Mouse (Mus musculus) forebrain, embryonic 16.5 days (tissue): ENCODE results near the gene Ikzf1. TPM values are rescaled to one million over a fixed set of nuclear protein-coding genes. Genes with fewer than 3 reads are reported as not detected.

Experiments
- ATAC-seq: fragments of 200-750 bp; cut with Nextera tagmentation; 2 replicates; pipeline ENCODE4 v1.8.0; 2017; ENCODE audit warnings: mild to moderate bottlenecking, moderate library complexity
- H3K27ac ChIP-seq: fragments of 300-500 bp; sonication (generic); 2 replicates; pipeline ENCODE4 v1.5.1; 2014; ENCODE audit warnings: low read length, control low read depth
- H3K27me3 ChIP-seq: fragments of 300-500 bp; sonication (generic); replicated peaks from 2 replicates; pipeline ENCODE4 v1.6.1; 2014; ENCODE audit warnings: low read length; ENCODE audit not compliant: control insufficient read depth, insufficient read depth
- H3K36me3 ChIP-seq: fragments of 300-500 bp; sonication (generic); 2 replicates; pipeline ENCODE4 v1.6.1; 2014; ENCODE audit not compliant: control insufficient read depth, insufficient read depth
- H3K4me1 ChIP-seq: fragments of 300-500 bp; sonication (generic); replicated peaks from 2 replicates; pipeline ENCODE4 v1.6.1; 2014; ENCODE audit warnings: low read length; ENCODE audit not compliant: control insufficient read depth, insufficient read depth
- H3K4me2 ChIP-seq: fragments of 300-500 bp; sonication (generic); 2 replicates; pipeline ENCODE4 v1.6.1; 2014; ENCODE audit warnings: mild to moderate bottlenecking, low read length, control low read depth
- H3K4me3 ChIP-seq: fragments of 300-500 bp; sonication (generic); replicated peaks from 2 replicates; pipeline ENCODE4 v1.5.1; 2014; ENCODE audit warnings: mild to moderate bottlenecking, low read length, control low read depth
- H3K9ac ChIP-seq: fragments of 300-500 bp; sonication (generic); replicated peaks from 2 replicates; pipeline ENCODE4 v1.6.1; 2014; ENCODE audit warnings: low read depth, low read length, control low read depth
- H3K9me3 ChIP-seq: fragments of 300-500 bp; sonication (generic); 2 replicates; pipeline ENCODE4 v1.6.1; 2016; ENCODE audit warnings: low read length; ENCODE audit not compliant: control insufficient read depth
- WGBS: fragments of 180-500 bp; shearing (Covaris S2); extraction: QIAGEN DNeasy Blood & Tissue Kit; methylation state at CpG from one replicate; pipeline ENCODE4 v1.1.7; 2014; 5-methylcytosine and 5-hydroxymethylcytosine counted together
- polyA plus RNA-seq: library from polyadenylated mRNA; unstranded; fragments of >200 nt; fragmentation: Nextera tagmentation; extraction: Ambion mirVana; gene quantifications from 2 replicates; pipeline ENCODE4 v1.2.1, GENCODE M21; 2015

Ikzf1 gene
- polyA plus RNA-seq, 1 experiment from 2014 or later: 2.6 TPM

DNA sequence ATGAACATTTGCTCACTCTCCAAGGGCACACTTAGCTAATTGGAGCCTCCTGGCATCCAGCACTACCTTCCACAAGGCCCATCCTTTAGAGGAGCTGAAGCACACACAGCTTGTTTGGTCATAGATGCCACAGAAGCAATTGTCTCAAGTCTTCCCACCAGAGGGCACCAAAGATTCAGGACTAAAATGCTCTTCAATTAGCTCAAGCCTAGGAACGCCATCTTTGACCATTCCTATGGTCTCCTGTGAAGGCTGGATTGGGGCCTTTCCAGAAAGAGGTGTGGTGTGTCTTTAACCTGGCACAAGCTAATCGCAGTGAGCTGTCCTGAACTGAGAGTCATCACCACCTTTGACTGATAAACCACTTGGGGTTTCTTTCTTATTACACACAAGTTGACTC is 135.4 kb downstream of the Ikzf1 start:
- Histone ChIP-seq H3K27ac (no peak overlapping the region), H3K4me2 (no peak overlapping the region), H3K27me3 (no peaks in the 10 kb centered on the region), H3K4me3 (no peak overlapping the region), H3K36me3 (no peaks in the 10 kb centered on the region), H3K9me3 (no peaks in the 10 kb centered on the region), H3K4me1 (peaks cover 22% of the 10 kb centered on the region), H3K9ac (no peak overlapping the region)
- ATAC-seq: peak; percentile 53
- WGBS: 2% methylated on average over 2 of the region's 2 CpGs

DNA sequence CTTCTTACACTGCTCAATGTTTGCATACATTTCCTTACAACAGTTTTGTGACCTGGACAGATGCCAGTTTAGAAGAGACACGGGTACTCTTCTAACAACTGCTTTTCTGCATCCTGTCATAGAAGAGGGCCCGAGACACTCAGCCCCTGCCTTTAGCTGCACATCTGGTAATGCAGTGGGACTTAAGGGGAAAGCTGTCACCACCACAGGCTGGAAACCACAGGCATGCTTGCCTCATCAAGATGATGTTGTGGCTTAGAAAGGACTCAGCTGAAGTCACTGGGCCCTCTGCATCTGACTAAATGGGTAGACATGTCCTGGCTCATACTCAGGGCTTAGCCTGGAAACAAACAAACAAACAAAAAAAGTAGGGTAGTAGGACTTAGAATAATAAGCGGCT is 135.9 kb downstream of the Ikzf1 start:
- no peak overlapping the region for H3K4me2 ChIP-seq
- peaks cover 24% of the 10 kb centered on the region for H3K4me1 ChIP-seq
- 63% methylated on average over 3 of the region's 3 CpGs for WGBS
- H3K36me3 ChIP-seq: no peaks in the 10 kb centered on the region
- H3K27ac ChIP-seq: no peak overlapping the region
- H3K9ac ChIP-seq: no peak overlapping the region
- no peaks in the 10 kb centered on the region for H3K27me3 ChIP-seq
- no peak overlapping the region for H3K4me3 ChIP-seq
- no peak for ATAC-seq
- no peaks in the 10 kb centered on the region for H3K9me3 ChIP-seq

DNA sequence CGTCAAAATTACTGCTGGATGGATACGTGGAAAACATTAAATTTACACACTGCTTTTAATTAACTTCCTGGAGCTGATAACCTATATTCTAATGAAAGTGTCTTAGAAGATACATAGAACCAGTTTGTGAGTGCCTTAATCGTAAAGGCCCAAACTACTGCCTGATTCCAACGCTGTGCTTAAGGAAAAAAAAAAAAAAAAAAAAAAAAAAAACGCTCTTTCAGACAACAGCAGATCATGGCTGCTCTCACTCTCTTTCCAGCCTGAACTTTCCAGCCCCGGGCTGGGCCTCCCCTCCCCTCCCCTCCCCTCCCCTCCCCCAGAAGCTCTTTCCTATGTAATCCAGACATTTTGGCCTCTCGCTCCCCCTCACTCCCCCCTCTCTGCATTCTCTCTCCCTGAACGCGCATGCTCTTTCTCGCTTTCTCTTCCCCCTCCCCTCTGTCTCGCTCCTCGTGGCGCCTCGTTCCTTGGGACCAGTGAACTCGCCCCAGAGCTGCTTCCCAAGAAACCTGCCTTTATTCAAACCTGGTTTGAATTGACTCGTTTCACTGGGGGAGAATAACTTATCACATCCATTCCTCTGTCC is 136.7 kb downstream of the Ikzf1 start:
- WGBS: 5% methylated on average over 14 of the region's 16 CpGs
- H3K27me3 ChIP-seq: no peaks in the 10 kb centered on the region
- H3K9ac ChIP-seq: peak overlapping the region; percentile 28
- peak overlapping the region; percentile 45 for H3K27ac ChIP-seq
- peak overlapping the region; percentile 20 for H3K4me3 ChIP-seq
- H3K4me1 ChIP-seq: peaks cover 24% of the 10 kb centered on the region
- peak; percentile 85 for ATAC-seq
- no peaks in the 10 kb centered on the region for H3K9me3 ChIP-seq
- no peaks in the 10 kb centered on the region for H3K36me3 ChIP-seq
- peak overlapping the region; percentile 48 for H3K4me2 ChIP-seq

Other genes starting within 250 kb of the Ikzf1 start
- 0.96 TPM in 1 of 2 replicates, not detected in the other for gene Spata48, start 222.9 kb upstream of the Ikzf1 start, polyA plus RNA-seq
- gene Zpbp, start 222.6 kb upstream of the Ikzf1 start, polyA plus RNA-seq: 0.40 and 0.85 TPM in 2 replicates
- gene 4930512M02Rik, start 57.2 kb upstream of the Ikzf1 start, polyA plus RNA-seq: not detected in 2 replicates
- gene Fignl1, start 124.0 kb downstream of the Ikzf1 start, polyA plus RNA-seq: 25.5 and 28.6 TPM in 2 replicates
- gene Ddc, start 213.1 kb downstream of the Ikzf1 start, polyA plus RNA-seq: 3.2 and 4.4 TPM in 2 replicates